Mouse (Mus musculus): ENCODE measurements at regions not wholly inside any gene's neighbourhood (a gene's known extent, or its start where the extent isn't known, plus 50 kb on each side); places are given as distances from the start of the nearest gene placed in this dataset.
A peak's percentile ranks its signal among the peaks of the same experiment; 100 is the strongest.

- TF ChIP-seq CTCF (IDR thresholded peaks at IDR 0.05; ENCODE audit: borderline replicate concordance, insufficient read depth, low read length) (no peak), POLR2A (IDR thresholded peaks at IDR 0.05; ENCODE audit: low read depth, low read length) (no peak)
- Histone ChIP-seq H3K4me1 (ENCODE audit: control insufficient read depth, insufficient read depth, low read length) (no peaks in the 10 kb centered on the region), H3K27ac (ENCODE audit: insufficient read depth, low read length) (no peak overlapping the region), H3K4me3 (ENCODE audit: insufficient read depth, low read length) (no peak overlapping the region)
These were observed 220.8 kb upstream of the 1700056E22Rik start for GRCm38 (mm10) chr1:184254951-184255350.

- Histone ChIP-seq H3K27ac (ENCODE audit: insufficient read depth, low read length) (no peak overlapping the region), H3K4me1 (ENCODE audit: control insufficient read depth, insufficient read depth, low read length) (no peaks in the 10 kb centered on the region; the same call in 1 of the 2 replicates), H3K4me3 (ENCODE audit: insufficient read depth, low read length) (no peak overlapping the region)
- no peak for TF ChIP-seq CTCF (IDR thresholded peaks at IDR 0.05; ENCODE audit: borderline replicate concordance, insufficient read depth, low read length)
- no peak for TF ChIP-seq POLR2A (IDR thresholded peaks at IDR 0.05; ENCODE audit: low read depth, low read length)
These were observed 210.8 kb upstream of the 1700056E22Rik start for GRCm38 (mm10) chr1:184244730-184245488.

- Histone ChIP-seq H3K27ac (ENCODE audit: insufficient read depth, low read length) (no peak overlapping the region), H3K4me1 (ENCODE audit: control insufficient read depth, insufficient read depth, low read length) (no peaks in the 10 kb centered on the region; the same call in 1 of the 2 replicates), H3K4me3 (ENCODE audit: insufficient read depth, low read length) (no peak overlapping the region)
- TF ChIP-seq POLR2A (IDR thresholded peaks at IDR 0.05; ENCODE audit: low read depth, low read length) (no peak), CTCF (IDR thresholded peaks at IDR 0.05; ENCODE audit: borderline replicate concordance, insufficient read depth, low read length) (no peak)
These were observed 210.2 kb upstream of the 1700056E22Rik start for GRCm38 (mm10) chr1:184244296-184244695.

GRCm38 (mm10) chr1:184241846-184242245, 207.7 kb upstream of the 1700056E22Rik start:
- Histone ChIP-seq H3K4me1 (ENCODE audit: control insufficient read depth, insufficient read depth, low read length) (no peaks in the 10 kb centered on the region; the same call in 1 of the 2 replicates), H3K4me3 (ENCODE audit: insufficient read depth, low read length) (no peak overlapping the region), H3K27ac (ENCODE audit: insufficient read depth, low read length) (no peak overlapping the region)
- TF ChIP-seq POLR2A (IDR thresholded peaks at IDR 0.05; ENCODE audit: low read depth, low read length) = no peak
- TF ChIP-seq CTCF (IDR thresholded peaks at IDR 0.05; ENCODE audit: borderline replicate concordance, insufficient read depth, low read length) = no peak

GRCm38 (mm10) chr1:184235131-184235983, 201.3 kb upstream of the 1700056E22Rik start:
- Histone ChIP-seq H3K4me3 (ENCODE audit: insufficient read depth, low read length) (no peak overlapping the region), H3K4me1 (ENCODE audit: control insufficient read depth, insufficient read depth, low read length) (no peaks in the 10 kb centered on the region)
- TF ChIP-seq POLR2A (IDR thresholded peaks at IDR 0.05; ENCODE audit: low read depth, low read length) (no peak), CTCF (IDR thresholded peaks at IDR 0.05; ENCODE audit: borderline replicate concordance, insufficient read depth, low read length) (peak; percentile 79)

GRCm38 (mm10) chr1:184234320-184234988, 200.4 kb upstream of the 1700056E22Rik start:
- TF ChIP-seq CTCF (IDR thresholded peaks at IDR 0.05; ENCODE audit: borderline replicate concordance, insufficient read depth, low read length) = no peak
- TF ChIP-seq POLR2A (IDR thresholded peaks at IDR 0.05; ENCODE audit: low read depth, low read length) = no peak
- H3K27ac ChIP-seq (ENCODE audit: insufficient read depth, low read length) = no peak overlapping the region
- H3K4me3 ChIP-seq (ENCODE audit: insufficient read depth, low read length) = no peak overlapping the region
- no peaks in the 10 kb centered on the region for H3K4me1 ChIP-seq (ENCODE audit: control insufficient read depth, insufficient read depth, low read length)

More at GRCm38 (mm10) chr1:184235131-184235983, 201.3 kb upstream of the 1700056E22Rik start:
- no peak overlapping the region for H3K27ac ChIP-seq (ENCODE audit: insufficient read depth, low read length)

- H3K27ac ChIP-seq (ENCODE audit: insufficient read depth, low read length) = no peak overlapping the region
- no peaks in the 10 kb centered on the region for H3K4me1 ChIP-seq (ENCODE audit: control insufficient read depth, insufficient read depth, low read length)
- no peak overlapping the region for H3K4me3 ChIP-seq (ENCODE audit: insufficient read depth, low read length)
- TF ChIP-seq POLR2A (IDR thresholded peaks at IDR 0.05; ENCODE audit: low read depth, low read length) (no peak), CTCF (IDR thresholded peaks at IDR 0.05; ENCODE audit: borderline replicate concordance, insufficient read depth, low read length) (no peak)
These were observed 199.7 kb upstream of the 1700056E22Rik start for GRCm38 (mm10) chr1:184233741-184234255.

- Histone ChIP-seq H3K27ac (ENCODE audit: insufficient read depth, low read length) (no peak overlapping the region), H3K4me1 (ENCODE audit: control insufficient read depth, insufficient read depth, low read length) (no peaks in the 10 kb centered on the region), H3K4me3 (ENCODE audit: insufficient read depth, low read length) (no peak overlapping the region)
- TF ChIP-seq POLR2A (IDR thresholded peaks at IDR 0.05; ENCODE audit: low read depth, low read length) (no peak), CTCF (IDR thresholded peaks at IDR 0.05; ENCODE audit: borderline replicate concordance, insufficient read depth, low read length) (no peak)
These were observed 188.2 kb upstream of the 1700056E22Rik start for GRCm38 (mm10) chr1:184222326-184222725.

- Histone ChIP-seq H3K4me1 (ENCODE audit: control insufficient read depth, insufficient read depth, low read length) (no peaks in the 10 kb centered on the region), H3K4me3 (ENCODE audit: insufficient read depth, low read length) (no peak overlapping the region)
- no peak for TF ChIP-seq CTCF (IDR thresholded peaks at IDR 0.05; ENCODE audit: borderline replicate concordance, insufficient read depth, low read length)
- TF ChIP-seq POLR2A (IDR thresholded peaks at IDR 0.05; ENCODE audit: low read depth, low read length) = no peak
These were observed 187.7 kb upstream of the 1700056E22Rik start for GRCm38 (mm10) chr1:184221792-184222191.

More at GRCm38 (mm10) chr1:184221792-184222191, 187.7 kb upstream of the 1700056E22Rik start:
- H3K27ac ChIP-seq (ENCODE audit: insufficient read depth, low read length) = no peak overlapping the region
